Mouse (Mus musculus): Measurements from ENCODE around the gene Tspyl1.

Tspyl1 gene

DNA sequence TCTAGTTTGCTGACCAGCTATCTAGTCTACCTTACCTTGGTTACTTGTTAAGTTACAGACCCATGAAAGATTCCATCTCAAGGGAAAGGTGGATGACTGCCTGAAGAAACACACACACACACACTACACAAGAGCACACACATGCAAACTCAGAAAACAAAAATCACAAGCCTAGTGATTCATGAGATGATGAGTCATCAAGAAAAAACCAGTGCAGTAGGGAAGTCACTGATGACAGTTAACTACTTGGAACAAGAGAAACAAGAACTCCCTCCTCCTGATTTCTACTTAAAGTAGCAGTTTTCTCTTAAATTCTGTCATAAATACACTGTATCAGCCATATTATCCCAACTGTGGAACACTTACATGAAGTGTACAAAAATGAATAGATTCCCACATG lies 25.1 kb downstream of the Tspyl1 start:
- no peak for DNase-seq

DNA sequence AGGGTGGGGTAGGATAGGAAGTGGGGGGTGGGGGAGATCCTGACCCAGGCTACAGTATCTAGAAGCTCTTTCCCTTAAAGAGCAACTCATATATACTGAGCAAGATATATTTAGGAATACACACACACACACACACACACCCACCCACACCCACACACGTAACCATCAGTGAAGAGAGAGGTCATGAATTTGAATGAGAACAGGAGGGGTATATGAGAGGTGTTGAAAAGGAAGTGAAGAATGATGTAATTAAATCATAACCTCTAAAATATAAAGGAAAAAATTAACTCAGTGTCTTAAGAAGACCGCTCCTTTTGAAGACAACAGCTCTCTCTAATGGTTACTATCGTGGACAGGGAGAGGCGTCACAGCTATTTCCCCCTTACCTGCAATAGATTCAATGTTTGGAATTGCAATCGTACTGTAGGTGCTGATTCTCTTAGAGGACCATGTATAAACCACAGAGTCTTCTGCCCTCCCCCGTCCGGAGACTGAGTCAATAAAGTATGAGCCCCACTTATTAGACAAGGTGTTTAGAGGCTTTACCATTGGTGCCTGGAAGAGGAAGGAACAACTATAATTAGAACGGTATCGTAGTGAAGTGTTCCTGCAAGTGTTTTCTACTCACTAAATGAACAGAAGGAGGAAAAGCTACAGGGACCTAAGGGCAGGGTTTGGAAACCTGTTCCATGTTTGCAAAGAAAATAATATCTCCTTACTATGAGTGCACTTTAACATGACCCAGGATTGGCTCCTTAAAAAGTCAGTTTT lies 28.1 kb downstream of the Tspyl1 start:
- DNase-seq: no peak

DNA sequence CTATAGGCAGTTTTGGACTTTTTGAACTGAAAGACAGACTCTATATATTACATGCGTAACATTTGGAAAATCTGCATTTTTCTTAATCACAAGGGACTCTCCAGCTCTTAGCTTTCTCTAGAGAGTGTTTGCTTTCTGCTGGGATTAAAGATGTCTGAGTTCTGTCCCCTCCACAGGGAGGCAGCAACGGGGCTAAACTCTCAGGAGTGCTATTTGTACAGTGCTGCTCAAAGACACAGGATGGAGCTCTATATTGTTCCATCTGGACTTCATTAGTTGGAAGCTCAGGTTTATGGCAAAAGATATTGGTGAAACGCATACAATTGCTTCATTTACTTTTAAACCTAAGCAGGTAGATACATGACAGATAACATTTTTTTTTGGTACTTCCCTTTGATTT lies 30.5 kb downstream of the Tspyl1 start:
- DNase-seq: no peak

DNA sequence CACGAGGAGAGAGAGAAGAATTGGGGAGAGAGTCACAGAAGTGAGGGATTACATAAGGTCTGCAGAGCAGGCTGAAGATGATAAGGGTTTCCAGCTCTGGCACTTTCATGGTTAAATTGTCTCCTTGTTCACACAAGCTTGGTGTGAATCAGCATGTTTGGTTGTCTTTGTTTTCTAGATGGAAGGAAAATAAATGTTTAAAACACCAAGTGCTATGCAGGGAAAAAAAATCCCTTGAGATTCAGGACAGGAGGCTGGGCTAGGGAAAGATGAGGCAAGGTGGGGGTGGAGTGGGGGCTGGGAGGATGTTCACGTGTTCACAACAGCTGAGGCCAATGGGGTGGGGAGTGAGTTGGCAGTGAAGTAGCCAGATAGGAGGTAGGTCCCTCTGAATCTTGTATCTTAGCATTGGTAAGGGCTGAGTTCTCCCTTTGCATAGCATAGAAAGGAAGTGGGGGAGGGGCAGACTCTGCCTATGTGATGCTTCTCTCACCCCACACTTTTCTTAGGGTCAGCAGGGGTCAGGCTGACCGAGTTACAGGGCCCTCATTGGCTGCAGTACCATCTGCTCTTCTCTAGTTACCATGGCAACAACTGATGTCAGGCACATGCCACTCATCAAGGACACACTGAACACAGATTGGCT lies 34.7 kb downstream of the Tspyl1 start:
- DNase-seq: no peak

- DNase-seq: no peak
These were observed 35.2 kb downstream of the Tspyl1 start for GRCm38 (mm10) chr10:34317217-34317606.

GRCm38 (mm10) chr10:34320809-34321208 lies 38.8 kb downstream of the Tspyl1 start:
- DNase-seq: no peak

DNA sequence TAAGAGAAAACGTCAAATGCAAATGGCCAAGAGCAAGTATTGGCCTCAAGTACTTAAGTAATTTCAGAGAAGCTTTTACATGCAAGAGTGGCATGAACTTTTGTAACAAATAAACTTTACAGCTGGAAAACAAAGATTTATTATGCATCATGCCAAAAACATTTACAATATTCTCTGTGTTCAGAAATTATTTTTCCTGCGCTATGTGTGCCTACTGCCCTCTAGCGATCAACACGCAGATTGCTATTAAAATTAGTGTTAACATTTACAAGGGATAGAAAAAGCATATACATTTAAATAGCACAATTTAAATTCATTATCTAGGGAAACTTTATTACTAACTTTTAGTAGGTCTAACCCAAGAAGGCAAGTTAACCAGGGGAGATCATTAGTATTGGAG lies 44.7 kb downstream of the Tspyl1 start:
- no peak for DNase-seq

GRCm38 (mm10) chr10:34327144-34327543 lies 45.2 kb downstream of the Tspyl1 start:
- DNase-seq: no peak

- peak; percentile 36 to 42 for DNase-seq
These were observed 46.3 kb downstream of the Tspyl1 start for GRCm38 (mm10) chr10:34328310-34328709.

Measured in kidney, adult 8-10 months (tissue).